In genomic region chr1:119388664-119389396, GRCm38 (mm10) we compare ENCODE assay signal across 9 mouse cellular contexts. TPM values are rescaled to one million over a fixed set of nuclear protein-coding genes. Genes with fewer than 3 reads are reported as not detected.
A peak's percentile ranks its signal among the peaks of the same experiment; 100 is the strongest.
DNase-seq lines count a peak whose midpoint lies in the region; ATAC-seq and TF ChIP-seq lines count a peak whose summit lies in the region.
"Had no signal": no experiment of that assay in that cellular context is flagged by ENCODE, and none has a peak within 500 bp of the region (broad histone marks: within the 10 kb centered on the region; RNA-seq: fewer than 3 reads in every experiment).

No protein-coding gene starts in this region.

- peak overlapping the region; percentile 57 for H3K9ac ChIP-seq in forebrain, embryonic 14.5 days (ENCODE audit: low read length)
- no peak overlapping the region for H3K9ac ChIP-seq in liver, embryonic 11.5 days (ENCODE audit: low read depth, low read length)
- H3K9ac ChIP-seq in liver, embryonic 12.5 days = no peak overlapping the region

- peak overlapping the region; percentile 16; the same call in 1 of the 2 replicates for H3K4me3 ChIP-seq in forebrain, embryonic 14.5 days (ENCODE audit: low read depth, low read length)
- no peak overlapping the region for H3K4me3 ChIP-seq in left cerebral cortex, adult 2 months
- H3K4me3 ChIP-seq in liver, embryonic 11.5 days (ENCODE audit: low read depth, low read length) = no peak overlapping the region
- H3K4me3 ChIP-seq in liver, embryonic 12.5 days = no peak overlapping the region

- no peaks in the 10 kb centered on the region for H3K36me3 ChIP-seq in forebrain, embryonic 14.5 days (ENCODE audit: control insufficient read depth, insufficient read depth, low read length)
- no peaks in the 10 kb centered on the region for H3K36me3 ChIP-seq in liver, embryonic 11.5 days (ENCODE audit: control insufficient read depth, insufficient read depth, low read length)
- H3K36me3 ChIP-seq in liver, embryonic 12.5 days = no peaks in the 10 kb centered on the region

- H3K27me3 ChIP-seq in forebrain, embryonic 14.5 days (replicated peaks; ENCODE audit: control insufficient read depth, insufficient read depth, low read length) = no peaks in the 10 kb centered on the region
- no peaks in the 10 kb centered on the region for H3K27me3 ChIP-seq in liver, embryonic 11.5 days (replicated peaks; ENCODE audit: control insufficient read depth, insufficient read depth, low read length)
- H3K27me3 ChIP-seq in liver, embryonic 12.5 days (replicated peaks) = peaks cover 19% of the 10 kb centered on the region

- WGBS in forebrain, embryonic 14.5 days = 2% methylated on average over 19 of the region's 19 CpGs
- 10% methylated on average over 19 of the region's 19 CpGs for WGBS in liver, embryonic 11.5 days
- 11% methylated on average over 19 of the region's 19 CpGs for WGBS in liver, embryonic 12.5 days (ENCODE audit: insufficient replicate concordance)

- intact Hi-C loops in left cerebral cortex, adult 2 months (cut with DNase I) = loop anchor here (2.0 kb wide), 1 partner anchor 30 kb away; no protein-coding TSS in a partner anchor

- peak; percentile 26 to 71 for DNase-seq in adrenal gland, adult (ENCODE audit: inconsistent age in 2 of 2, low spot score in 1 of 2)
- DNase-seq in adrenal gland, adult 18-20 months (ENCODE audit: low spot score in 2 of 2) = no peak
- peak; percentile 54 for DNase-seq in Muller cell, postnatal 12 days (ENCODE audit: inconsistent ontology term)
- peak; percentile 98 for DNase-seq in forebrain, embryonic 14.5 days (ENCODE audit: low spot score)
- DNase-seq in left cerebral cortex, adult 2 months (ENCODE audit: extremely low spot score in 1 of 2, low spot score in 2 of 2) = peak; percentile 26 to 35
- peak; percentile 68 for DNase-seq in ovary, postnatal 36 days (ENCODE audit: low spot score)
- DNase-seq in liver, embryonic 11.5 days (ENCODE audit: low spot score) = no peak

- no peaks in the 10 kb centered on the region for H3K9me3 ChIP-seq in forebrain, embryonic 14.5 days (replicated peaks; ENCODE audit: control insufficient read depth, low read length)
- no peaks in the 10 kb centered on the region for H3K9me3 ChIP-seq in liver, embryonic 11.5 days (ENCODE audit: control insufficient read depth, low read length)
- no peaks in the 10 kb centered on the region for H3K9me3 ChIP-seq in liver, embryonic 12.5 days (replicated peaks)

- peak overlapping the region; percentile 79 for H3K27ac ChIP-seq in forebrain, embryonic 14.5 days (ENCODE audit: low read depth, low read length)
- no peak overlapping the region for H3K27ac ChIP-seq in left cerebral cortex, adult 2 months
- H3K27ac ChIP-seq in liver, embryonic 11.5 days (ENCODE audit: low read depth, low read length) = no peak overlapping the region
- H3K27ac ChIP-seq in liver, embryonic 12.5 days = no peak overlapping the region

- no peak for TF ChIP-seq CTCF in left cerebral cortex, adult 2 months (IDR thresholded peaks at IDR 0.05)

- peak; percentile 92 for ATAC-seq in forebrain, embryonic 14.5 days
- no peak for ATAC-seq in liver, embryonic 11.5 days (replicated peaks; ENCODE audit: low FRiP score)
- no peak for ATAC-seq in liver, embryonic 12.5 days

- H3K4me2 ChIP-seq in forebrain, embryonic 14.5 days (ENCODE audit: low read length) = peak overlapping the region; percentile 53
- H3K4me2 ChIP-seq in liver, embryonic 11.5 days = no peak overlapping the region
- H3K4me2 ChIP-seq in liver, embryonic 12.5 days = no peak overlapping the region

- peaks cover 26% of the 10 kb centered on the region for H3K4me1 ChIP-seq in forebrain, embryonic 14.5 days (ENCODE audit: control insufficient read depth, insufficient read depth, low read length)
- H3K4me1 ChIP-seq in liver, embryonic 11.5 days (replicated peaks; ENCODE audit: control insufficient read depth, insufficient read depth, low read length) = 0 out of 2 replicates have a peak, but pooled peaks cover 2% of the 10 kb centered on the region
- H3K4me1 ChIP-seq in liver, embryonic 12.5 days = peaks cover 4% of the 10 kb centered on the region; the same call in 1 of the 2 replicates

RNA-seq across cellular contexts. Expression of gene Inhbb, which starts 33.2 kb away (rescaled TPM):
- total RNA-seq in adrenal gland, adult 18-20 months (2021) = 1 to 10 TPM; 2.9 to 3.9 TPM
- polyA plus RNA-seq in forebrain, embryonic 14.5 days (2014; fragmentation: Nextera tagmentation; extraction: Ambion mirVana) = 3.9 and 4.2 TPM in 2 replicates
- total RNA-seq in left cerebral cortex, adult 2 months (2021) = 1 to 10 TPM; 4.7 to 5.2 TPM
- 0.06 and 0.11 TPM in 2 replicates for polyA plus RNA-seq in liver, embryonic 11.5 days (2014; fragmentation: Nextera tagmentation; extraction: Ambion mirVana)
- polyA plus RNA-seq in liver, embryonic 12.5 days (2016; fragmentation: Nextera tagmentation; extraction: Ambion mirVana) = 0.17 and 0.24 TPM in 2 replicates
- total RNA-seq: common myeloid progenitor, adult 5-6 weeks had no signal

Comparison
In these comparisons a context has a peak if more than half of its experiments do, and no peak if none do; other contexts are left out.
1. DNase-seq: peak in adrenal gland, adult (2 of 2), Muller cell, postnatal 12 days (single experiment), forebrain, embryonic 14.5 days (single experiment), left cerebral cortex, adult 2 months (2 of 2) and ovary, postnatal 36 days (single experiment); none in adrenal gland, adult 18-20 months (0 of 2) and liver, embryonic 11.5 days (single experiment).